Mouse (Mus musculus): ENCODE results near the gene Imp4. TPM values are rescaled to one million over a fixed set of nuclear protein-coding genes. Genes with fewer than 3 reads are reported as not detected.

Gene Imp4
- total and polyA plus RNA-seq, 3 experiments = 24.2 to 28.6 (median 26.5) TPM

DNA sequence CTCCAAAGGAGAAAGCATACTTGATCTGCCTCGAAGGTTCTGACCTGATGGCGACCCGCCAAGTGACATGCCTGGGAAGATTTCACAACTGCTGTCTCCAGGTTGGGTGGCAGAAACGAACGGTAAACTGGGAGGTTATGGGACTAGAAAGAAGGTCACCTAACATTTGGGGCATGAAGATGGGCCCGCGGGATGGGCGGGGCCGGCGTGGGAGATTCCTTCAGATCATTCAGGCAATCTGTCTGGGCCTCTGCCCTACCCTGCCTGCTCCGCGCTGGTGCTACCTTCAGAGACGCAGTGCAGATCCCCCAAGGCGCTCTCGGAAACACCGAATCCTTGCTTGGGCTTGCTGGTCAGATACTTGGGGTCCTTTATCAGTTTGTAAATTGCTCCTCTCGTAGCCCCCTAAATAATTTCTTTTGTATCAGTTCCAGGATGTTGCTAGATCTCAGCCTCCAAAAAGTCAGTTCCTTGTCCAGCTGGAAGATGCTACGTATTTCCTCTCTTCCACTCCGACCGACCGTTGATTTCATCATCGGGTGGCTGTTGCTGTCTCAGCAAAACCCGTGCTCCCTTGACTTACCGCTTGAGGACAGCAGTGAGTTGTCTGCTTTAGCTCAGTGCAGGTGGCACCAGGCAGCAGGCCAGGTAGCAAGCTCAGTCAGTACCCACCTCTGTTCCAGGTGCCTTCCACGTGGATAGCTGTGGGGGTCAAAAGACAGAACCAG lies 46.0 kb downstream of the Imp4 start:
- H3K27me3 ChIP-seq (ENCODE audit: control insufficient read depth, insufficient read depth, low read length) = no peaks in the 10 kb centered on the region
- no peaks in the 10 kb centered on the region for H3K79me2 ChIP-seq (replicated peaks; ENCODE audit: control insufficient read depth, insufficient read depth, low read length)
- no peaks in the 10 kb centered on the region for H3K36me3 ChIP-seq (ENCODE audit: control insufficient read depth, insufficient read depth, low read length)
- peak; percentile 45 to 69 for DNase-seq
- H3K4me3 ChIP-seq = 0 out of 2 replicates have a peak overlapping the region, but pooled peaks have one; percentile 22
- no peak for TF ChIP-seq POLR2A (IDR thresholded peaks at IDR 0.05; ENCODE audit: insufficient read depth, low read depth, low read length)
- no peak for TF ChIP-seq EP300 (IDR thresholded peaks at IDR 0.05; ENCODE audit: insufficient read depth, low read depth, low read length)
- peak; percentile 68 for TF ChIP-seq CTCF (IDR thresholded peaks at IDR 0.05)
- intact Hi-C loops (cut with DNase I) = no loop called here
- no peak overlapping the region for H3K27ac ChIP-seq
- 0 out of 2 replicates have a peak overlapping the region, but pooled peaks have one; percentile 2 for H3K9ac ChIP-seq (ENCODE audit: low read depth, low read length)
- WGBS = 9% methylated on average over 25 of the region's 25 CpGs
- peaks cover 2% of the 10 kb centered on the region; the same call in 1 of the 2 replicates for H3K4me1 ChIP-seq (ENCODE audit: control insufficient read depth, insufficient read depth, low read length)

DNA sequence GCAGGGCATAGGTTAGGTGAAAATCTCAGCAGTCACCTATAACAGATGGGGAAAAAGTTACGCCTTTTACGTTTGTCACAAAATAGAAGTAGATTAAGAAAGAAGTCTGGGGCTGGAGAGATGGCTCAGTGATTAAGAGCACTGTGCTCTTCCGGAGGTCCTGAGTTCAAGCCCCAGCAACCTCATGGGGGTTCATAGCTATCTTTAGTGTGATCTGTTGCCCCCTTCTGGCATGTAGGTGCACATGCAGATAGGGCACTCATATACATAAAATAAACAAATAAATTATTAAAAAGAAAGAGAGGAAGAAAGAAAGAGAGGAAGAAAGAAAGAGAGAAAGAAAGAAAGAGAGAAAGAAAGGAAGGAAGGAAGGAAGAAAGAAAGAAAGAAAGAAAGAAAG lies 47.7 kb downstream of the Imp4 start:
- no peak overlapping the region for H3K27ac ChIP-seq
- TF ChIP-seq CTCF (IDR thresholded peaks at IDR 0.05) (peak; percentile 46), POLR2A (IDR thresholded peaks at IDR 0.05; ENCODE audit: insufficient read depth, low read depth, low read length) (no peak), EP300 (IDR thresholded peaks at IDR 0.05; ENCODE audit: insufficient read depth, low read depth, low read length) (no peak)
- peaks cover 2% of the 10 kb centered on the region; the same call in 1 of the 2 replicates for H3K4me1 ChIP-seq (ENCODE audit: control insufficient read depth, insufficient read depth, low read length)
- no peak overlapping the region for H3K4me3 ChIP-seq
- no peak for DNase-seq
- 90% methylated on average over 3 of the region's 3 CpGs for WGBS
- H3K9ac ChIP-seq (ENCODE audit: low read depth, low read length) = no peak overlapping the region
- no peaks in the 10 kb centered on the region for H3K36me3 ChIP-seq (ENCODE audit: control insufficient read depth, insufficient read depth, low read length)
- no peaks in the 10 kb centered on the region for H3K27me3 ChIP-seq (ENCODE audit: control insufficient read depth, insufficient read depth, low read length)
- intact Hi-C loops (cut with DNase I) = no loop called here
- H3K79me2 ChIP-seq (replicated peaks; ENCODE audit: control insufficient read depth, insufficient read depth, low read length) = no peaks in the 10 kb centered on the region

DNA sequence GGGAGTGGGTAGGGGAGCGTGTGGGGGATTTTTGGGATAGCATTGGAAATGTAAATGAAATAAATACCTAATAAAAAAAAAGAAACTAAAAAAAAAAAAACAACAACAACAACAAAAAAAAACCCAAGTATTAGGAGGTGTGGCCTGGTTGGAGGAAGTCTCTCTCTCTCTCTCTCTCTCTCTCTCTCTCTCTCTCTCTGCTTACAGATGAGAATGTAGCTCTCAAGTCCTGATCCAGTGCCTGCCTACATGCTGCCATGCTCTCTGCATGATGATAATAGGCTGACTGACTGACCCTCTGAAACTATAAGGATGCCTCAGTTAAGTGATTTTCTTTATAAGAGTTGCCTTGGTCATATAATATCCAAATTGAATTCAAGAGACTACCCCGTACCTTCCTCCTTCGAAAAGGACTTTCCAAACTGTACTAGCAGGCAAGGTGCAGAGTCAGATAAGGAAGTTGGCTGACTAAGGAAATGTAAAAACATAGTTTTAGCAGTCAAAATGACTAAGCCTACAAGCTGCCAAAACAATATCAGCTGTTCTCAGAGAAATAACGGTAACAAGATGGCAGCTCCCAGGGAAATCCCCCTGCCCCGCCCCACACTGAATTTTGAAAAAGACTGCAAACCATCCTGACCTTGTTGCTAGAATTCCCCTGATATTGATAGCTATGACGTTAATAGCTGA lies 50.3 kb downstream of the Imp4 start:
- TF ChIP-seq POLR2A (IDR thresholded peaks at IDR 0.05; ENCODE audit: insufficient read depth, low read depth, low read length) (no peak), EP300 (IDR thresholded peaks at IDR 0.05; ENCODE audit: insufficient read depth, low read depth, low read length) (no peak), CTCF (IDR thresholded peaks at IDR 0.05) (no peak)
- no peak for DNase-seq

DNA sequence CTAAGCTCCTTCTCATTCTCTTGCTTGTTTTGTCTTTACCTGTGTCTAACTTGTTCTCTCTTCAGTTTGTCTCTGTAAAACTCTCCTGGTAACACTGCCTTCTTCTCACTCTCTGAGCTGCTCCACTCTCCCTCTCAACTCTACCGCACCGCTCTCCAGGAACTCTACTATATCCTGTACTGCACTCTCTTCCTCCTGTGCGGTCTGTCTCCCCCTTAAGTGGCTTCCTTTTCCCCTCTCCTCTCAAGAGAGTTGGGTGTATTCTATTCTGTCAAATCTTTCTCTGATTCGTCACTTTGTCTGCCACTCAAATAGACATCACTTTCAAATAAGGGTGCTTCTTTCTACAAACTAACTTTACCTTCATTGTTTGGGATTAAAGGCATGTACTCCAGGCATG lies 51.8 kb downstream of the Imp4 start:
- Histone ChIP-seq H3K36me3 (ENCODE audit: control insufficient read depth, insufficient read depth, low read length) (no peaks in the 10 kb centered on the region), H3K4me3 (no peak overlapping the region), H3K9ac (ENCODE audit: low read depth, low read length) (no peak overlapping the region), H3K27me3 (ENCODE audit: control insufficient read depth, insufficient read depth, low read length) (no peaks in the 10 kb centered on the region), H3K27ac (no peak overlapping the region), H3K4me1 (ENCODE audit: control insufficient read depth, insufficient read depth, low read length) (no peaks in the 10 kb centered on the region), H3K79me2 (replicated peaks; ENCODE audit: control insufficient read depth, insufficient read depth, low read length) (no peaks in the 10 kb centered on the region)
- 70% methylated on average over 4 of the region's 4 CpGs for WGBS
- intact Hi-C loops (cut with DNase I) = no loop called here
- TF ChIP-seq POLR2A (IDR thresholded peaks at IDR 0.05; ENCODE audit: insufficient read depth, low read depth, low read length) (no peak), CTCF (IDR thresholded peaks at IDR 0.05) (no peak), EP300 (IDR thresholded peaks at IDR 0.05; ENCODE audit: insufficient read depth, low read depth, low read length) (no peak)
- DNase-seq = no peak

More for the DNA sequence above, 50.3 kb downstream of the Imp4 start:
- Histone ChIP-seq H3K4me3 (no peak overlapping the region), H3K27me3 (ENCODE audit: control insufficient read depth, insufficient read depth, low read length) (no peaks in the 10 kb centered on the region), H3K27ac (no peak overlapping the region), H3K9ac (ENCODE audit: low read depth, low read length) (no peak overlapping the region), H3K4me1 (ENCODE audit: control insufficient read depth, insufficient read depth, low read length) (peaks cover 2% of the 10 kb centered on the region; the same call in 1 of the 2 replicates), H3K79me2 (replicated peaks; ENCODE audit: control insufficient read depth, insufficient read depth, low read length) (no peaks in the 10 kb centered on the region), H3K36me3 (ENCODE audit: control insufficient read depth, insufficient read depth, low read length) (no peaks in the 10 kb centered on the region)
- 79% methylated on average over 6 of the region's 6 CpGs for WGBS
- intact Hi-C loops (cut with DNase I) = no loop called here

Small RNA genes lying within 50 kb of the gene (microRNA-seq; reads per million reads assigned to microRNA genes)
- 0 to 1.1 reads per million in 2 experiments for gene Mir5103

Other genes with a start within 250 kb of the Imp4 start
- gene Ccdc115, start 179 bp upstream of the Imp4 start, total RNA-seq (2021) = 10 to 100 TPM; 15.1 to 15.2 TPM
- 15.5 and 17.8 TPM in 2 replicates for gene Ccdc115, start 179 bp upstream of the Imp4 start, polyA plus RNA-seq (2012; rRNA removed)
- gene Ptpn18, start 19.9 kb downstream of the Imp4 start, total RNA-seq (2021) = 1 to 10 TPM; 4.2 TPM
- gene Ptpn18, start 19.9 kb downstream of the Imp4 start, polyA plus RNA-seq (2012; rRNA removed) = 6.5 and 16.3 TPM in 2 replicates
- gene Prss39, start 58.6 kb downstream of the Imp4 start, total RNA-seq (2021) = not detected
- gene Prss39, start 58.6 kb downstream of the Imp4 start, polyA plus RNA-seq (2012; rRNA removed) = 0.21 and 0.38 TPM in 2 replicates
- not detected for gene Cfc1, start 95.8 kb downstream of the Imp4 start, total RNA-seq (2021)
- not detected in 2 replicates for gene Cfc1, start 95.8 kb downstream of the Imp4 start, polyA plus RNA-seq (2012; rRNA removed)
- gene Prss40, start 121.1 kb downstream of the Imp4 start, total RNA-seq (2021) = not detected
- not detected in 2 replicates for gene Prss40, start 121.1 kb downstream of the Imp4 start, polyA plus RNA-seq (2012; rRNA removed)
- not detected for gene Amer3, start 139.8 kb downstream of the Imp4 start, total RNA-seq (2021)
- gene Amer3, start 139.8 kb downstream of the Imp4 start, polyA plus RNA-seq (2012; rRNA removed) = 0.02 and 0.12 TPM in 2 replicates

Data from heart, adult 2 months (tissue).